Mouse (Mus musculus) stomach, embryonic 15.5 days (tissue): Measurements from ENCODE around the gene Rorc. TPM values are rescaled to one million over a fixed set of nuclear protein-coding genes. Genes with fewer than 3 reads are reported as not detected.

Experiments
- ATAC-seq: fragments of 200-750 bp; cut with Nextera tagmentation; 2 replicates; pipeline ENCODE4 v1.8.0; 2017; ENCODE audit warnings: low read depth, moderate number of reproducible peaks, moderate TSS enrichment; ENCODE audit not compliant: insufficient read depth, low FRiP score
- H3K27ac ChIP-seq: fragments of 300-500 bp; sonication (generic); 2 replicates; pipeline ENCODE4 v1.5.1; 2015; ENCODE audit warnings: mild to moderate bottlenecking, inconsistent platforms
- H3K27me3 ChIP-seq: fragments of 300-500 bp; sonication (generic); replicated peaks from 2 replicates; pipeline ENCODE4 v1.6.1; 2015; ENCODE audit warnings: inconsistent platforms
- H3K36me3 ChIP-seq: fragments of 300-500 bp; sonication (generic); 2 replicates; pipeline ENCODE4 v1.6.1; 2015; ENCODE audit warnings: inconsistent platforms
- H3K4me1 ChIP-seq: fragments of 300-500 bp; sonication (generic); 2 replicates; pipeline ENCODE4 v1.6.1; 2015; ENCODE audit warnings: inconsistent platforms
- H3K4me2 ChIP-seq: fragments of 300-500 bp; sonication (generic); 2 replicates; pipeline ENCODE4 v1.6.1; 2015; ENCODE audit warnings: mild to moderate bottlenecking, inconsistent platforms
- H3K4me3 ChIP-seq: fragments of 300-500 bp; sonication (generic); replicated peaks from 2 replicates; pipeline ENCODE4 v1.5.1; 2015; ENCODE audit warnings: inconsistent platforms
- H3K9ac ChIP-seq: fragments of 300-500 bp; sonication (generic); 2 replicates; pipeline ENCODE4 v1.6.1; 2015; ENCODE audit warnings: inconsistent platforms
- H3K9me3 ChIP-seq: fragments of 300-500 bp; sonication (generic); 2 replicates; pipeline ENCODE4 v1.6.1; 2016; ENCODE audit warnings: inconsistent platforms
- WGBS: fragments of 180-500 bp; shearing (Covaris S2); methylation state at CpG from one replicate; pipeline ENCODE4 v1.1.7; 2015; 5-methylcytosine and 5-hydroxymethylcytosine counted together
- polyA plus RNA-seq: library from polyadenylated mRNA; unstranded; fragments of >200 nt; fragmentation: Nextera tagmentation; extraction: Ambion mirVana; gene quantifications from 2 replicates; pipeline ENCODE4 v1.2.1, GENCODE M21; 2015

The Rorc gene
- polyA plus RNA-seq, 1 experiment from 2014 or later, result 7.0 TPM

GRCm38 (mm10) chr3:94436420-94436819 lies 63.8 kb downstream of the Rorc start:
- Histone ChIP-seq H3K4me1 (no peaks in the 10 kb centered on the region), H3K9me3 (no peaks in the 10 kb centered on the region), H3K9ac (no peak overlapping the region), H3K27me3 (no peaks in the 10 kb centered on the region), H3K4me3 (no peak overlapping the region), H3K27ac (no peak overlapping the region), H3K36me3 (no peaks in the 10 kb centered on the region), H3K4me2 (no peak overlapping the region)
- no peak for ATAC-seq
- WGBS, result 81% methylated on average over 9 of the region's 9 CpGs

- no peak overlapping the region for H3K4me3 ChIP-seq
- H3K9me3 ChIP-seq, result no peaks in the 10 kb centered on the region
- WGBS, result 39% methylated on average over 3 of the region's 3 CpGs
- no peaks in the 10 kb centered on the region for H3K27me3 ChIP-seq
- H3K4me2 ChIP-seq, result no peak overlapping the region
- no peak overlapping the region for H3K9ac ChIP-seq
- peaks cover 2% of the 10 kb centered on the region; the same call in 1 of the 2 replicates for H3K4me1 ChIP-seq
- no peak overlapping the region for H3K27ac ChIP-seq
- ATAC-seq, result no peak
- H3K36me3 ChIP-seq, result 0 out of 2 replicates have a peak, but pooled peaks cover 3% of the 10 kb centered on the region
Measured at GRCm38 (mm10) chr3:94441182-94441581, 68.6 kb downstream of the Rorc start.

- H3K4me1 ChIP-seq, result peaks cover 2% of the 10 kb centered on the region; the same call in 1 of the 2 replicates
- under 1% methylated on average over 38 of the region's 39 CpGs for WGBS
- peaks cover 20% of the 10 kb centered on the region for H3K36me3 ChIP-seq
- ATAC-seq, result peak; percentile 97
- H3K4me3 ChIP-seq, result peak within 1 kb of the TSS; percentile 93
- H3K27ac ChIP-seq, result peak within 1 kb of the TSS; percentile 68
- peak within 1 kb of the TSS; percentile 96 for H3K9ac ChIP-seq
- H3K4me2 ChIP-seq, result peak within 1 kb of the TSS; percentile 78
- H3K27me3 ChIP-seq, result no peaks in the 10 kb centered on the region
- H3K9me3 ChIP-seq, result no peaks in the 10 kb centered on the region
Measured at GRCm38 (mm10) chr3:94442951-94443596, 70.5 kb downstream of the Rorc start, which contains the start of gene Mrpl9. TSS of gene Mrpl9 (plus strand) at chr3:94443318.

- under 1% methylated on average over 24 of the region's 24 CpGs for WGBS
- H3K4me1 ChIP-seq, result peaks cover 2% of the 10 kb centered on the region; the same call in 1 of the 2 replicates
- no peak; the same call in 1 of the 2 replicates for ATAC-seq
- H3K27me3 ChIP-seq, result no peaks in the 10 kb centered on the region
- H3K9ac ChIP-seq, result peak within 1 kb of the TSS; percentile 96
- H3K4me3 ChIP-seq, result peak within 1 kb of the TSS; percentile 93
- H3K4me2 ChIP-seq, result peak within 1 kb of the TSS; percentile 78
- peak within 1 kb of the TSS; percentile 68 for H3K27ac ChIP-seq
- peaks cover 24% of the 10 kb centered on the region for H3K36me3 ChIP-seq
- no peaks in the 10 kb centered on the region for H3K9me3 ChIP-seq
Measured at GRCm38 (mm10) chr3:94443597-94443964, 71.0 kb downstream of the Rorc start, which contains the start of gene Oaz3. TSS of gene Oaz3 (minus strand) at chr3:94443915.

Other genes with a start within 250 kb of the Rorc start
- not detected in 2 replicates for gene Gm10696, start 194.6 kb upstream of the Rorc start, polyA plus RNA-seq
- gene Gm5286, start 176.1 kb upstream of the Rorc start, polyA plus RNA-seq, result not detected in 2 replicates
- not detected in 2 replicates for gene Gm4778, start 108.8 kb upstream of the Rorc start, polyA plus RNA-seq
- gene Them4, start 62.7 kb upstream of the Rorc start, polyA plus RNA-seq, result 11.2 and 11.9 TPM in 2 replicates
- 5.2 and 10.4 TPM in 2 replicates for gene Them5, start 30.7 kb upstream of the Rorc start, polyA plus RNA-seq
- 1.4 and 2.0 TPM in 2 replicates for gene C2cd4d, start 10.4 kb upstream of the Rorc start, polyA plus RNA-seq
- 0.49 and 0.51 TPM in 2 replicates for gene Lingo4, start 25.7 kb downstream of the Rorc start, polyA plus RNA-seq
- gene Tdrkh, start 40.5 kb downstream of the Rorc start, polyA plus RNA-seq, result 9.4 and 10.6 TPM in 2 replicates
- 66.3 and 68.6 TPM in 2 replicates for gene Mrpl9, start 70.5 kb downstream of the Rorc start, polyA plus RNA-seq
- 0.79 and 1.5 TPM in 2 replicates for gene Oaz3, start 71.1 kb downstream of the Rorc start, polyA plus RNA-seq
- gene Celf3, start 105.5 kb downstream of the Rorc start, polyA plus RNA-seq, result 23.0 and 25.8 TPM in 2 replicates
- 4.6 and 5.3 TPM in 2 replicates for gene Riiad1, start 107.5 kb downstream of the Rorc start, polyA plus RNA-seq
- gene Snx27, start 209.9 kb downstream of the Rorc start, polyA plus RNA-seq, result 37.4 and 41.6 TPM in 2 replicates